Mouse (Mus musculus): ENCODE data around the gene Crocc2. TPM values are rescaled to one million over a fixed set of nuclear protein-coding genes. Genes with fewer than 3 reads are reported as not detected.

The Crocc2 gene
- polyA plus RNA-seq, 1 experiment from 2014 or later: 0.24 TPM

GRCm38 (mm10) chr1:93142871-93143270, 25.7 kb upstream of the Crocc2 start:
- WGBS: 87% methylated on average over 1 of the region's 1 CpGs
- no peaks in the 10 kb centered on the region for H3K27me3 ChIP-seq
- no peak overlapping the region for H3K9ac ChIP-seq (replicated peaks)
- H3K4me2 ChIP-seq (replicated peaks): no peak overlapping the region
- H3K27ac ChIP-seq: no peak overlapping the region
- no peaks in the 10 kb centered on the region for H3K4me1 ChIP-seq (replicated peaks)
- no peaks in the 10 kb centered on the region for H3K9me3 ChIP-seq
- no peaks in the 10 kb centered on the region for H3K36me3 ChIP-seq
- ATAC-seq: no peak
- no peak overlapping the region for H3K4me3 ChIP-seq (replicated peaks)

GRCm38 (mm10) chr1:93144176-93144575, 24.3 kb upstream of the Crocc2 start:
- Histone ChIP-seq H3K4me1 (replicated peaks) (no peaks in the 10 kb centered on the region), H3K9me3 (no peaks in the 10 kb centered on the region), H3K9ac (replicated peaks) (no peak overlapping the region), H3K36me3 (no peaks in the 10 kb centered on the region), H3K27me3 (no peaks in the 10 kb centered on the region), H3K4me3 (replicated peaks) (no peak overlapping the region), H3K4me2 (replicated peaks) (no peak overlapping the region), H3K27ac (no peak overlapping the region)
- ATAC-seq: no peak
- 75% methylated on average over 9 of the region's 9 CpGs for WGBS

- H3K4me2 ChIP-seq (replicated peaks): no peak overlapping the region
- ATAC-seq: no peak
- no peaks in the 10 kb centered on the region for H3K9me3 ChIP-seq
- H3K9ac ChIP-seq (replicated peaks): no peak overlapping the region
- H3K27ac ChIP-seq: no peak overlapping the region
- 65% methylated on average over 2 of the region's 2 CpGs for WGBS
- H3K36me3 ChIP-seq: no peaks in the 10 kb centered on the region
- no peak overlapping the region for H3K4me3 ChIP-seq (replicated peaks)
- no peaks in the 10 kb centered on the region for H3K27me3 ChIP-seq
- no peaks in the 10 kb centered on the region for H3K4me1 ChIP-seq (replicated peaks)
Observed at GRCm38 (mm10) chr1:93150907-93151661, 17.4 kb upstream of the Crocc2 start.

- WGBS: 83% methylated on average over 4 of the region's 4 CpGs
- no peak overlapping the region for H3K9ac ChIP-seq (replicated peaks)
- no peak overlapping the region for H3K4me3 ChIP-seq (replicated peaks)
- no peaks in the 10 kb centered on the region for H3K4me1 ChIP-seq (replicated peaks)
- H3K4me2 ChIP-seq (replicated peaks): no peak overlapping the region
- H3K36me3 ChIP-seq: no peaks in the 10 kb centered on the region
- no peak for ATAC-seq
- H3K27ac ChIP-seq: no peak overlapping the region
- H3K27me3 ChIP-seq: no peaks in the 10 kb centered on the region
- no peaks in the 10 kb centered on the region for H3K9me3 ChIP-seq
Observed at GRCm38 (mm10) chr1:93157566-93157965, 11.0 kb upstream of the Crocc2 start.

GRCm38 (mm10) chr1:93158916-93159315, 9.6 kb upstream of the Crocc2 start:
- H3K9ac ChIP-seq (replicated peaks): no peak overlapping the region
- no peak overlapping the region for H3K4me3 ChIP-seq (replicated peaks)
- H3K9me3 ChIP-seq: no peaks in the 10 kb centered on the region
- no peak for ATAC-seq
- H3K27ac ChIP-seq: no peak overlapping the region
- H3K36me3 ChIP-seq: no peaks in the 10 kb centered on the region
- H3K27me3 ChIP-seq: no peaks in the 10 kb centered on the region
- no peak overlapping the region for H3K4me2 ChIP-seq (replicated peaks)
- WGBS: 85% methylated on average over 8 of the region's 8 CpGs
- H3K4me1 ChIP-seq (replicated peaks): no peaks in the 10 kb centered on the region

GRCm38 (mm10) chr1:93159566-93160500, 8.7 kb upstream of the Crocc2 start:
- no peak overlapping the region for H3K27ac ChIP-seq
- H3K27me3 ChIP-seq: no peaks in the 10 kb centered on the region
- no peak for ATAC-seq
- H3K4me3 ChIP-seq (replicated peaks): no peak overlapping the region
- 85% methylated on average over 21 of the region's 21 CpGs for WGBS
- H3K4me1 ChIP-seq (replicated peaks): no peaks in the 10 kb centered on the region
- H3K9ac ChIP-seq (replicated peaks): no peak overlapping the region
- no peaks in the 10 kb centered on the region for H3K9me3 ChIP-seq
- no peak overlapping the region for H3K4me2 ChIP-seq (replicated peaks)
- H3K36me3 ChIP-seq: no peaks in the 10 kb centered on the region

- Histone ChIP-seq H3K27me3 (no peaks in the 10 kb centered on the region), H3K4me2 (replicated peaks) (no peak within 1 kb of the TSS), H3K4me3 (replicated peaks) (no peak within 1 kb of the TSS), H3K36me3 (no peaks in the 10 kb centered on the region), H3K9ac (replicated peaks) (no peak within 1 kb of the TSS), H3K4me1 (replicated peaks) (no peaks in the 10 kb centered on the region), H3K27ac (no peak within 1 kb of the TSS), H3K9me3 (no peaks in the 10 kb centered on the region)
- WGBS: 81% methylated on average over 8 of the region's 8 CpGs
- ATAC-seq: no peak; the same call in 1 of the 2 replicates
Observed at GRCm38 (mm10) chr1:93160501-93161133, 7.9 kb upstream of the Crocc2 start, which contains the start of gene 2310007B03Rik. 2310007B03Rik (minus strand) TSS chr1:93160948.

- Histone ChIP-seq H3K4me3 (replicated peaks) (no peak overlapping the region), H3K36me3 (no peaks in the 10 kb centered on the region), H3K9ac (replicated peaks) (no peak overlapping the region), H3K4me2 (replicated peaks) (no peak overlapping the region), H3K4me1 (replicated peaks) (no peaks in the 10 kb centered on the region), H3K9me3 (no peaks in the 10 kb centered on the region), H3K27ac (no peak overlapping the region), H3K27me3 (no peaks in the 10 kb centered on the region)
- 70% methylated on average over 8 of the region's 8 CpGs for WGBS
- no peak for ATAC-seq
Observed at GRCm38 (mm10) chr1:93161350-93161749, 7.2 kb upstream of the Crocc2 start.

- no peak overlapping the region for H3K27ac ChIP-seq
- WGBS: 82% methylated on average over 10 of the region's 10 CpGs
- no peak overlapping the region for H3K4me3 ChIP-seq (replicated peaks)
- H3K4me2 ChIP-seq (replicated peaks): no peak overlapping the region
- H3K9ac ChIP-seq (replicated peaks): no peak overlapping the region
- H3K4me1 ChIP-seq (replicated peaks): no peaks in the 10 kb centered on the region
- H3K9me3 ChIP-seq: no peaks in the 10 kb centered on the region
- ATAC-seq: no peak
- H3K36me3 ChIP-seq: no peaks in the 10 kb centered on the region
- H3K27me3 ChIP-seq: no peaks in the 10 kb centered on the region
Observed at GRCm38 (mm10) chr1:93161921-93162320, 6.6 kb upstream of the Crocc2 start.

GRCm38 (mm10) chr1:93162588-93162987, 5.9 kb upstream of the Crocc2 start:
- Histone ChIP-seq H3K36me3 (no peaks in the 10 kb centered on the region), H3K9ac (replicated peaks) (no peak overlapping the region), H3K27ac (no peak overlapping the region), H3K4me3 (replicated peaks) (no peak overlapping the region), H3K4me1 (replicated peaks) (no peaks in the 10 kb centered on the region), H3K27me3 (no peaks in the 10 kb centered on the region), H3K9me3 (no peaks in the 10 kb centered on the region), H3K4me2 (replicated peaks) (no peak overlapping the region)
- 86% methylated on average over 7 of the region's 7 CpGs for WGBS
- no peak for ATAC-seq

GRCm38 (mm10) chr1:93165447-93165846, 3.1 kb upstream of the Crocc2 start:
- H3K27me3 ChIP-seq: no peaks in the 10 kb centered on the region
- no peak for ATAC-seq
- H3K9me3 ChIP-seq: no peaks in the 10 kb centered on the region
- H3K4me2 ChIP-seq (replicated peaks): no peak overlapping the region
- H3K9ac ChIP-seq (replicated peaks): no peak overlapping the region
- H3K36me3 ChIP-seq: no peaks in the 10 kb centered on the region
- H3K4me1 ChIP-seq (replicated peaks): peaks cover 12% of the 10 kb centered on the region
- H3K4me3 ChIP-seq (replicated peaks): no peak overlapping the region
- 86% methylated on average over 9 of the region's 9 CpGs for whole genome bisulfite sequencing
- H3K27ac ChIP-seq: no peak overlapping the region

All from midbrain, embryonic 13.5 days (tissue).